Mouse (Mus musculus) erythroblast, embryonic 14.5 days (primary cell): Measurements from ENCODE around the gene Dnm3. TPM values are rescaled to one million over a fixed set of nuclear protein-coding genes. Genes with fewer than 3 reads are reported as not detected.

Experiments
- H3K27me3 ChIP-seq: 2 replicates; pipeline ENCODE4 v1.6.1; 2012; ENCODE audit warnings: inconsistent platforms; ENCODE audit not compliant: control insufficient read depth
- H3K36me3 ChIP-seq: 2 replicates; pipeline ENCODE4 v1.6.1; 2012; ENCODE audit warnings: mild to moderate bottlenecking, inconsistent platforms; ENCODE audit not compliant: control insufficient read depth
- H3K4me1 ChIP-seq: 2 replicates; pipeline ENCODE4 v1.6.1; 2012; ENCODE audit warnings: inconsistent platforms; ENCODE audit not compliant: control insufficient read depth
- H3K4me3 ChIP-seq: replicated peaks from 2 replicates; pipeline ENCODE3; 2012; ENCODE audit warnings: moderate library complexity, mild to moderate bottlenecking, inconsistent platforms
- H3K9me3 ChIP-seq: 2 replicates; pipeline ENCODE4 v1.6.1; 2012; ENCODE audit warnings: low read length, inconsistent platforms, mixed read lengths; ENCODE audit not compliant: control insufficient read depth
- GATA1 ChIP-seq: IDR thresholded peaks from 2 replicates; pipeline ENCODE4 v1.6.1; 2012; ENCODE audit warnings: low read length, inconsistent platforms, mixed read lengths
- TAL1 ChIP-seq: IDR thresholded peaks from 3 replicates; pipeline ENCODE4 v1.6.1; 2012; ENCODE audit warnings: low read length, inconsistent platforms, mixed read lengths
- polyA plus RNA-seq: library from polyadenylated mRNA; stranded (reverse); fragments of >175 nt; gene quantifications from 2 replicates; pipeline ENCODE4 v1.2.3, GENCODE M21; 2012

Dnm3 gene
- polyA plus RNA-seq, 1 experiment: 0.01 TPM

- Histone ChIP-seq H3K36me3 (no peaks in the 10 kb centered on the region), H3K4me1 (peaks cover 12% of the 10 kb centered on the region), H3K4me3 (no peak overlapping the region), H3K9me3 (no peaks in the 10 kb centered on the region), H3K27me3 (no peaks in the 10 kb centered on the region)
- TF ChIP-seq GATA1: no peak
- no peak for TF ChIP-seq TAL1
Observed at GRCm38 (mm10) chr1:161976255-161977182, 501.3 kb downstream of the Dnm3 start.

GRCm38 (mm10) chr1:161972233-161972632 lies 505.6 kb downstream of the Dnm3 start:
- TF ChIP-seq GATA1 (no peak), TAL1 (no peak)
- H3K27me3 ChIP-seq: no peaks in the 10 kb centered on the region
- peaks cover 8% of the 10 kb centered on the region for H3K36me3 ChIP-seq
- no peak overlapping the region for H3K4me3 ChIP-seq
- no peaks in the 10 kb centered on the region for H3K9me3 ChIP-seq
- H3K4me1 ChIP-seq: peaks cover 32% of the 10 kb centered on the region

GRCm38 (mm10) chr1:161970874-161971273 lies 507.0 kb downstream of the Dnm3 start:
- Histone ChIP-seq H3K36me3 (peaks cover 8% of the 10 kb centered on the region), H3K4me1 (peaks cover 24% of the 10 kb centered on the region), H3K4me3 (no peak overlapping the region), H3K9me3 (no peaks in the 10 kb centered on the region), H3K27me3 (peaks cover 6% of the 10 kb centered on the region)
- no peak for TF ChIP-seq TAL1
- TF ChIP-seq GATA1: no peak

- H3K27me3 ChIP-seq: peaks cover 22% of the 10 kb centered on the region
- no peaks in the 10 kb centered on the region for H3K9me3 ChIP-seq
- peak within 1 kb of the TSS; percentile 83 for H3K4me3 ChIP-seq
- H3K36me3 ChIP-seq: peaks cover 8% of the 10 kb centered on the region
- H3K4me1 ChIP-seq: peaks cover 23% of the 10 kb centered on the region
- TF ChIP-seq TAL1 (peak; percentile 7; the same call in 1 of the 3 replicates), GATA1 (no peak)
Observed at GRCm38 (mm10) chr1:161968589-161969407, 509.0 kb downstream of the Dnm3 start, which contains the start of gene Pigc. Gene Pigc (plus strand): TSS chr1:161969186.

GRCm38 (mm10) chr1:161967936-161968335 lies 509.9 kb downstream of the Dnm3 start:
- no peak for TF ChIP-seq GATA1
- no peak for TF ChIP-seq TAL1
- H3K4me1 ChIP-seq: peaks cover 23% of the 10 kb centered on the region
- H3K4me3 ChIP-seq: no peak overlapping the region
- peaks cover 8% of the 10 kb centered on the region for H3K36me3 ChIP-seq
- peaks cover 26% of the 10 kb centered on the region for H3K27me3 ChIP-seq
- H3K9me3 ChIP-seq: no peaks in the 10 kb centered on the region

GRCm38 (mm10) chr1:161962465-161963377 lies 515.1 kb downstream of the Dnm3 start:
- Histone ChIP-seq H3K27me3 (peaks cover 26% of the 10 kb centered on the region), H3K4me3 (no peak overlapping the region), H3K9me3 (no peaks in the 10 kb centered on the region), H3K36me3 (no peaks in the 10 kb centered on the region), H3K4me1 (peaks cover 2% of the 10 kb centered on the region; the same call in 1 of the 2 replicates)
- TF ChIP-seq GATA1 (no peak), TAL1 (no peak)

- Histone ChIP-seq H3K4me3 (no peak overlapping the region), H3K4me1 (peaks cover 4% of the 10 kb centered on the region), H3K36me3 (no peaks in the 10 kb centered on the region), H3K9me3 (no peaks in the 10 kb centered on the region), H3K27me3 (no peaks in the 10 kb centered on the region)
- TF ChIP-seq TAL1 (no peak), GATA1 (no peak)
Observed at GRCm38 (mm10) chr1:161957964-161958950, 519.6 kb downstream of the Dnm3 start.

GRCm38 (mm10) chr1:161955846-161956245 lies 522.0 kb downstream of the Dnm3 start:
- Histone ChIP-seq H3K36me3 (no peaks in the 10 kb centered on the region), H3K4me1 (peaks cover 4% of the 10 kb centered on the region), H3K9me3 (no peaks in the 10 kb centered on the region), H3K4me3 (no peak overlapping the region), H3K27me3 (no peaks in the 10 kb centered on the region)
- TF ChIP-seq GATA1: no peak
- TF ChIP-seq TAL1: no peak
